Mouse (Mus musculus) cerebellum, postnatal 10 days (tissue): ENCODE measurements around the gene Zfp664.

Experiments used
- DNase-seq, 2 experiments: peaks; one replicate each; pipeline ENCODE4 v3.0.0; 2021; ENCODE audit warnings: mixed read lengths in 2 of 2

The Zfp664 gene

DNA sequence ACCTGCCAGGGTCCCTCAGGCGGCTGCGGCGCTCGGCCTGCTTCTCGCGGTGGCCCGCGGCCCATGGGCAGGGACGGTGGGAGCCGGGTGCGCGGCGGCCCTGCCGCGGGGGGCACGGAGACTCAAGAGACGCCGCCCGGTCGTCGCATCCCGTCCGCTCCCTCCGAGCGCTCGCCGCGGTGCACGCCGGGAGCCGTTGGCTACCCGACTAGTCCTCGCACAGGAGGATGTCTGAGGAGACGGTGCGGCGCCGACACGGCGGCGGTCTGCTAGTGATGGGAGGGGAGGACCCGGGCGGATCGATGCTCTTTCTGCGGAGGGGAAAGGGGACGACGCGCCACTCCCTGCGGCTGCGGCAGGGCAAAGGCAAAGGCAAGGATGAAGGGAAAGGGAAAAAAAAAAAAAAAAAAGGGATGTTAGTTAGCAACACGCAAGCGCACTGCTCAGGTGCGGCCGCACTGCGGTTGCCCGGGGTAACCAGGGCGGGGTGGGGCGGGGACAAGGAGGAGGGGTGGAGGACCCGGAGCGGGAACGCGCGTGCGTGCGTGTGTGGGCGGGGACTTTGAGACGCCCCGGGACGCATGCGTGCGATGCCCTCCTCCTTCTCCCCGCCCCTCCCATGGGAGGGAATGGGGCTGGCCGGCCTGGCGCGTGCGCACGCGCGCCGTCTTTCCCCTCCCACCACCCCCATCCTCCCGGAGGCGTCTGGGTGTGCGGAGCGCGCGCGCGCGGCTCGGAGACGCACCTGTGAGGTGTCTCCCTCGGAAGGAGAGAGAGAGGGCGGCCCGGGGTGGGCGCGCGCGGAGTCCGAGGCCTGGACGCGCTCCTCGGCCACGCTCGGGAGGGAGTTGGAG is at the start of gene Zfp664, which contains the start of gene Ccdc92:
Gene Zfp664, plus strand, starts transcription at position 679 of the 854 bp plus-strand sequence.
Gene Ccdc92, minus strand, starts transcription at position 412 of the 854 bp plus-strand sequence.
- DNase-seq = peak; percentile 99 to 100

DNA sequence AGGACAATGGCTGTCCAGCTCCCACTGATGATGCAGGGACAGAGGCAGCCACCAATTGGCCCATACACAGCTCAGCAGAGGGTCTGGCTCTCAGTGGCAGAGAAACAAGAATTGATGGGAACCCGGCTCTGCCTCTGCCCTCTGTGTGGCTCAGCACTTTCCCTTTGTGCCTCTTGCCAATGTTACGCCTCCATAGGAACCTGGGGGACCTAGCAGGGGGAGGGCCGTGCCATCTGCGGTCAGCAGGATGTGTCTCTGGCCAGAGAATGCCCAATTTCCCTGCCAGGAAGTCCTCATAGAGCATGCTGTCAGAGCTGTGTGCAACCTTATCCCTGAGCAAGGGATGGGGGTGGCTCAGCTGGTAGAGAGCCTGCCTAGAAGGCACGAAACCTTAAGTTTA is 47.7 kb upstream of the Zfp664 start:
- peak; percentile 86 to 92 for DNase-seq

DNA sequence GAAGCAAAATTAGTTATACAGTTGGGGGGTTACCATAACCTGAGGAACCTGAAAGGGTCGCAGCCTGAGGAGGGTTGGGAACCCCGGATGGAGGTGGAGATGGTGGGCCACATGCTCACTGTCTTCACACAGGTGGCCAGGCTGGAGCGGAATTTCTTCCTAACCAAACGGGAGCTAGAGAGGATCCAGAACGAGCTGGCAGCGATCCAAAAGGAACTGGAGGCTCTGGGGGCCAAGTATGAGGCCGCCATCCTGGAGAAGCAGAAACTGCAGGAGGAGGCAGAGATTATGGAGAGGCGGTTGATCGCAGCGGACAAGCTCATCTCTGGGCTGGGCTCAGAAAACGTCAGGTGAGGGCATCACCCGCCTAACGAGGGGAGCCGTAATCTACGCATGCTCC is 45.4 kb upstream of the Zfp664 start:
- DNase-seq = peak; percentile 54 to 63

DNA sequence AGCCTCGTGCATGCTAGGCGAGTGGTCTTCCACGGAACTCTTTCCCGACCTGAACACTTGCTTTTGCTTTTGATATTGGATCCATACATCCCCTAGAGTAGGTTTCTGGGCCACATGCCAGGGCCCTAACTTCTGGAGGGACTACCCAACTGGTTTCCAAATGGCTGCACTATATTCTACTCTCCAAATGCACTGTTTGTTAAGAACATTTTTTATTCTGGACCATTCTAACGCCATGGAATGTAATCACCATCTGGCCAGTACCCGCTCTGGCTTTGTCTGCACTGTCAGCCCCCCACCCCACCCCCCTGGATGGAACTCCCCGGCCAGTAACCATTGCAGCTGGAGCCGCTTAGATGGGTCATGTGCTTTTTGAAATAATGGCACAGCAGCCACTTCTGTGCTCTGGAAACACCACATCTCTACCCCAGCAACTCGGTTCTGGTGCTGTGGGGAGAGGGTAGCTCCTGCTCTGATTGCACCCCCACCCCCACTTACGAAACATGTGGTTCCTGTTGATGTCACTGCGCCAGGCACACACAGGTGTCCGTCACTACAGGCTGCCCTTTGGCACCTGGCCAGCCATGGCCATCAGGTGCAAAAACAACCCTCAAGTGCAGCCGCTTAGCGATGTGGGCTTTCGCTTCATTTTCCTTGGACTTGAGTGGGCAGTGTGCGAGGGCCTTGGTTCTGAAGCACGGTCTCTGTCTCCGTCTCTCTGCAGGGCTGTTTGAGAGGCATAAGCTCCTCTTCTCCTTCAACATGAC is 40.2 kb upstream of the Zfp664 start:
- peak; percentile 73 to 77 for DNase-seq

DNA sequence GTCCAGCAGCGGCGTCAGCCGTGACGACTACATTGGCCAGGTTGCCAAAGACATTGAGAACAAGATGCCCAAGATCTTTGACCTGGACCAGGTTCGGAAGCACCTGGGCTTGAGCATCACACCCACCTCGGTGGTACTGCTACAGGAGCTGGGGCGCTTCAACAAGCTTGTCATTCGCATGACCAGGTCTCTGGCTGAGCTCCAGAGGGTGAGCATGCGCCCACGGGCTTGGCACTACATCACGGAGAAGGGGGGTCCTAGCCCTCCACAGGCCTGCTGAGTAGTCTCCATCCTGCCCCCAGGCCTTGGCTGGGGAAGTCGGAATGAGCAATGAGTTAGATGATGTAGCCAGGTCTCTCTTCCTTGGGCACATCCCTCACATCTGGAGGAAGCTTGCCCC is 32.2 kb upstream of the Zfp664 start:
- peak; percentile 91 to 93 for DNase-seq

DNA sequence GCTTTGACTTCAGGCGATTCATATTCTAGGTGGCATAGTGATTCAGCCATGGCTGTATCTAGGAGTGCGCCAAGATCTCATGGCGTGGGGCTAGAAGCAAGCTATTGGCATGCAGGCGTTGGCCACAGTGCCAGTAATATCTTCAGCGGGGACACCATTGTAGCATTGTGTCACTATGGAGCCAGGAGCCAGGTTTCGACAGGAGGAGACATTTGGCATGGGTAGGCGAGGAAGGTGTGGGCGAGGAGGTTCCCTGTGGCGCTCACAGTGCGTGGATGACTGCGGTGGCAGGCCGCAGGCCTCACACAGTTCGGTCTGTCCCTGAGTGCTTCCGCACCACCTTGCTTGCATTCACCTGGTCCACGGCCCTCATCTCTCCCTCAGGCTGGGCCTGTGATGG is 27.3 kb upstream of the Zfp664 start:
- peak; percentile 58 to 68 for DNase-seq

DNA sequence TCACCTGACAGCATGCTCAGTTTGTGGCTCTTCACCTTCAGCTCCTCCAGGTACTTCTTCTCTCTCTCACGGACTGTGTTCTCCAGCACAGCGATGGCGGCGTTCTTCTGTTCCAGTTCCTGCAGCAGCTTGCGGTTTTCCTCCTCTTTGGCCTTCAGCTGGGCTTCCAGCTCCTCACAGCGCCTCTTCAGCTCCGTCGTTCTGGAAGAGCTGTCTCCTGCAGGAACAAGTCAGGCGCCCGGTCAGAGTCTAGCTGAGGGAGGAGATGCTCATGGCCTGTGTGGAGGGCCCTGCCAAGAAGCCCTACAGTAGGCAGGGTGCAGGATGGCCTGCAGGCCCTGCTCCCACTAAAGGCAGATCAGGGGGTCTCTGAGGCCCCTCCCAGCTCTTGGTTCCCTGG is 26.4 kb upstream of the Zfp664 start:
- peak in 1 of 2 experiments; percentile 33 for DNase-seq

DNA sequence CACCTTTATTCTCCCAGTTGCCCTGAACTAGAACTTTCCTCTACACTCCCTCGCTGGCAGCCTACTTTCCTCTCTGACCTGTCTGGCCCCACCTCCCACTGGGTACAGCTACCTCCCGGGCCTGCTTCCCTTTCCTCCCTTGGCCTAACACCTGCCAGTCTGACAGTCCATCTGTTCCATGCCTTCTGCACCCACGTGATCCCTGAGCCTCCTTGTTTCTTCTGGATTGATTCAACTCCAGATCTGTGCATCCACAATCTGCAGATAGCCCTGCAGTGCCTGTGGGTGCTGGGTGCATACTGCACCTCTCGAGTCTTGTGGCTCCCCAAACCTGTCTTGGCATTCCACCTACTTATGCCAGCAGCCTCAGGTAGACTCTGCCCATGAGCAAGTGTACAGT is 25.9 kb upstream of the Zfp664 start:
- DNase-seq = peak; percentile 74 to 81

DNA sequence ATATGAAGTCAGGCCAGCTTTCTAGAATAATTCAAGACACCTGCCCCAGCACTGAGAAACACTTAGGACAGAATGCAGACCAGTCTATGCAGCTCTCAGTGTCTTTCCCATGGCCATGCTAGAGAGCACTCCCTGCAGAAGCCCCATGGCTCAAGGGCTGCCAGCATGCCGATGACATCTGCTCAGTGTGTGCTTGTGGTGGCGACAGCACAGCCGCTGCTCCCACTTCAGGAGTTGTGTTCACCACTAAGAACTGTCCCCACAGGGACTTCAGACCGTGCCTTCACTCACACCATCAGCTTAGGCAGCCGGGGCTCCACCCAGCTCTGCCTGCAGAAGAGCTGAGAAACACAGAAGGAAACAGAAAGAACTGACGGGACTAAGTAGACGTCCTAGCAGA is 22.3 kb upstream of the Zfp664 start:
- peak; percentile 36 for DNase-seq

DNA sequence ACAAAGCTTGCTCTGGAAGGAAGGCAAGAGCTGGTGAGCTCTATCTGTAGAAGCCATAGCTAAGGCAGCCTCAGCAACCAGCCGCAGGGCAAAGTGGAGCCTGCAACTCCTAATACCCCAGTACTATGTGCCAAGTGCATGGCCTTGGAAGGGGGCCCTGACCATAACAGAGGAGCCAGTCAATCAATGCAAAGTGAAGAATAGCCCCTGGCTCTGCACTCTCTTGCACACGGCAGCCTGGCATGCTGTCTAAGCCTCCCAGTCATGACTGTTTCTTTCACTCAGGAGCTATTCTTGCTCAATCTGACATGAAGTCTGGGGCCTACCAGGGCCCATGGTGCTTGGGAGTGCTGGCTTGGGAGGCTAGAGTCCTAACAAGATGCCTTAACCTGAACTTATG is 21.8 kb upstream of the Zfp664 start:
- peak; percentile 57 to 72 for DNase-seq

DNA sequence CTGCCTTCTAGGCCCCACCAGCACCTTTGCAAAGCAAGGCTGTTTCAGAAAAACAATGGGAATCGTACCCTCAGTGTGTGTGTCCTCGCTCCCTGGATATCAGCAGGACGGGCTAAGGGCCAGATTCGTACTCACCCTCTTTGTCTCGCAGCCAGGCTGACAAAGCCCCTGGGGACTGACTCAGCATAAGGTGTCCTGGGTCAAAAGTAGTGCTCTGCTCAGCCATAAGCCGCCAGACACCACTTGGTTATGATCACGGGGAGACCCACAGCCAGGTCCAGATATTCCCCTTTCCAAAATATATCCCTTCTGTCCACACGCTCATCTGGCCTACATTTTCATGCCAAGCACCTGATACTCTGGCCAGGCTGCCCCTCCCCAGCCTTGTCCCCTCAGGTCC is 19.1 kb upstream of the Zfp664 start:
- peak; percentile 70 to 83 for DNase-seq

DNA sequence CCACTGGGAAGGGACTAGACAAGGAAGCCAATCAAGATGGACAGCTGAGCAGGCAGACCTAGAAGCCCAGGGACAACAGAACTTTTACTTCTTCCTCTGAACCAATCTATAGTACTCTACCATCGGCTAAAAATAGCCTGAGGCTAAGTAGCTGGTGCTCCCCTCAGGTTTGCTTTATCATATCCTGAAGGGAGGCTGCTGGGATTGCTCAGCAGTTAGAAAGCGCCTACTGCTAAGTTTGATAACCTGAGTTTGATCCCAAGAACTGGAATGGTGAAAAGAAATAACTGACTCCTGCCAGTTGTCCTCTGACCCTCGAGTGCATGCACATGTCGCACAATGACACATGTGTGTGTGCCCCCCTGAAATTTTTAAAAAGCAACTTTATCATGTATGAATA is 17.6 kb upstream of the Zfp664 start:
- DNase-seq = no peak

DNA sequence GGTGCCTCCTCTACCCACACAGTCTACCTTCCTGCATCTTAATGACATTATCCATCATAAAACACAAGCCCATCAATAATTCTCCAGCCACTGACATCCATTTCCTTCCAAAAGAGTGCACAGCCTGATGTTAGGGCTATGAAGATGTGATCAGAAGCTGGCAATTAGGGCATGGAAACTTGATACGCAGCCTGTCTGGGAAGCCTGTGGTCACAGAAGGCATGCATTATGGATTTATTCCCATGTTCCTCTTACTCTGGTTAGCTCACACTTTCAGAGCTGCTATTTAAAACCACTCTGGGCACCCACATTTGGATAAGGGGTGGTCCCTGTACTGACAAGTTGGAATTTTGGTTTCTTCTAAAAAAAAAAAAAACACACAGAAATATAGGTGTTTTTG is 15.5 kb upstream of the Zfp664 start:
- no peak for DNase-seq

DNA sequence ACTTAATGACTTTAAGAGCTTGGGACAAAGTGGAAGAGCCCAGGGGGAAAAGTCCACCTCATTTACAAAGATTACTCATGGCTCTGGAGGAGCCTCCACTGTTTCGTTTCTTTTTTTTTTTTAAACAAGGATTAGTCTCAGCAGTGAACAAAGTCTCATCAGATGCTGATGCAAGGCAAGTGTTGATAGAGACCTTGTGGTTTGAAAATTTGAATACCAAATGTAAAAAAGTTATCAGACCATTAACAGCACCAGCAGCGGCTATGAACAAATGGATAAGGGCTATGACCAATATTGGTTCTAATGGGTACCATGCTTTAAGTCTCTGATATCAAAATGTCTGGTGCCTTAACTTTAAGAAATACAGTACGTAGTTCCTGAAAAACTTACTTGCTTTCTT is 13.5 kb upstream of the Zfp664 start:
- DNase-seq = no peak

DNA sequence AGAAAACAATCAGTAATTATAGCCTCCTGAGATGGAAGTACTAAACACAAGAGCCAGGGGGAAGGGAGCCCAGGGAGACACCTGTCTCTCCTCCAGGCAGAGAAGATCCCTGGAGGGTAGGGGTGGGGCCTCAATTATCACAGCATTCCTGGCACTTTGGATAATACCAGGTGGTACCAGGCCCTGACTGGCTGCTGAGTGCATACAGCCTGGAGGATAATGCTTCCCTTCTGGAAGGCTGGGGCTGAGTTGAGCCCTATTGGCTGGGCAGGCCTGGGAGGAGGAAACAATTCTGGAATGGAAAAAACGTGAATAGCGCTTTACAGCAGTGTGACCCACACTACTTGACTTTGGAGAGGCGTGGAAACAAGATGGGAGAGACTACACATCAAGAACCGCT is 10.9 kb upstream of the Zfp664 start:
- no peak for DNase-seq

DNA sequence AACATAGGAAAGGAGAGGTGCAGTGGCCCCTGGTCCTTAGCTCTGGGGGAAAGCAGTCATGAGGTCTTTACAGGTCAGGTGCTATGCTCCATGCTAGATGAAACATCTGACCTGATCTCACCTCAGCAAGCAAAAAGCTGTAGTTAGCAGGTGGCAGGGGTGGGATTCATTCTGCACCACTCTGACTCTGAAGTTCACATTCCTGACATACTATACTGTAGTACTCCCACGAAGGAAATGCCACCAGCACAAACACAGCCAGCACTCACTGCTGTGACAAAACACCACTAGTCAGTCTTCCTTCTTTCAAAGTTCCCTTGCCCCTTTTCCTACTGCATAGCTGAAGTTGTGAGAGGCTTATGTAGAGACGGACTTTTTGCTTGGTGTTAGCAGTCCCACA is 10.2 kb upstream of the Zfp664 start:
- no peak for DNase-seq

DNA sequence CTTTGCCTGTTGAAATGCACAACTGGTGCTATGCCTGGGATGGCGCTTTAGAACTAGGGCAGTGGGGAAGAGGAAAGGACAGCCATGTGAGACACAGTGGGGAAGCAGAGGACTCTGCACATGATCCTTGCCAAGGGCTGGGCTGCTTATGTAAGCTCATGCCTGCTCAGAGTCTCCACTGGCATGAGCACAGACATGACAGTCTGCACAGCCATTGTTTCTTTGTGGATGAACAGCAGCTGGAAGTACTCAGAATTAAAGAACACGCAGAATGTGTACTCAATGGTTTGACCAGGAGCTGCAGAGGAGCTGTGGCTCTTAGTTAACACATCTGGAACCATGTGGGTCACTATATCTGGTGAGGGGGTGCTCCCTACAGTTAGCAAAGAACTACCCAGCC is 9.4 kb upstream of the Zfp664 start:
- DNase-seq = peak; percentile 62 to 67

DNA sequence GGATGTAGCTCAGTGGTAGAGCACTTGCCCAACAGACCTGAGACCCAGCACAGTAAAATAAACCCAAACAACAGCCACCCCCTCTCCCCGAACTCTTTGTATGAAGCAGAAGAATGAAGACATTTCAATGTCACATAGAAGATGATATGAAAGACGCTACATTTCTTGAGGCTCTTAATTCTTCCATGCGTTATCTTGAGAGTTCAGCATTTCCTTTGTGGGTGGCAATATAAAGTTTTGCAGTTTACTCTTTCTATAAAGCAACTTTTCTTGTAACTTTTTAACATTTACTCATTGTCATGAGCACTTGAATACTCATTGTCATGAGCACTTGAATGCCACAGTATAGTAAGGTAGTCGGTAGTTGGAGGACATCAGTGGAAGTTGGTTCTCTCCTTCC is 8.3 kb upstream of the Zfp664 start:
- no peak for DNase-seq

DNA sequence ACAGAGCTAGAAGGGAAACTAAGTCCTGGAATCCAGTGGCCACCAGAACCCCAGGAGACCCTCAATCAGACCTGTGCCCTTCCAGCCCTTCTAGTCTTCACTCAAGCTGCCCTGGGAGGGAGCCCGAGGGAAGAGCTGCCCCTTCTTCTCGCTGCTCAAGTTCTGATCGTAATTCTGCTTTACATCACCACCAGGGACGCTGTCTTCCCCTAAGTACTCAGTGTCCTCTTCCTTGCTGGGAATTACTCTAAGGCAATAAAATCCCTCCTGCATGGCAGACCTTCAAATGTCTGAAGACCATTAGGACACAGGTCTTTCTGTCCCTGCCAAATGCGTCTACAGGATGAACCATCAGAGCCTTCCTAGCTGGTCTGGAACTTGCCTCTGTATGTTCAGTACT is 2.5 kb upstream of the Zfp664 start:
- DNase-seq = peak; percentile 50 to 63

DNA sequence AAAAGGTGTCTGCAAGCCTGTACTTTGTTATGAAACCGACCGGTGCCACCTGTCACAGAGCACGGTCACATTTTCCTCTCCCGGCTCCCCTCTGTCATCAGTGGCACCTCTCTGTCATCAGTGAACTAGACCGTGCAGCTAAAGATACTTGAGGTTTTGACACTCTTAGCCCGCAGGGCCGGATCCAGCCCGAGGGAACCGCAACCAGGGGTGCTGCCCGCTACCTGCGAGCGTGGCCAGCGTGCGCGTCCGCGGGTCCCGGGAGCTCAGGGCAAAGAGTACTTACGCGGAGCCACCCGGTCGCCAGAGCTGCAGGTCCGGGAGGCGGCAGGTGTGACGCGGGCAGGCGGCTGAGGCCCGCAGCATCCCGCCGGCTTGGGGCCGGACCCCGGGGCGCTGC is 1.0 kb upstream of the Zfp664 start:
- peak; percentile 62 to 66 for DNase-seq

DNA sequence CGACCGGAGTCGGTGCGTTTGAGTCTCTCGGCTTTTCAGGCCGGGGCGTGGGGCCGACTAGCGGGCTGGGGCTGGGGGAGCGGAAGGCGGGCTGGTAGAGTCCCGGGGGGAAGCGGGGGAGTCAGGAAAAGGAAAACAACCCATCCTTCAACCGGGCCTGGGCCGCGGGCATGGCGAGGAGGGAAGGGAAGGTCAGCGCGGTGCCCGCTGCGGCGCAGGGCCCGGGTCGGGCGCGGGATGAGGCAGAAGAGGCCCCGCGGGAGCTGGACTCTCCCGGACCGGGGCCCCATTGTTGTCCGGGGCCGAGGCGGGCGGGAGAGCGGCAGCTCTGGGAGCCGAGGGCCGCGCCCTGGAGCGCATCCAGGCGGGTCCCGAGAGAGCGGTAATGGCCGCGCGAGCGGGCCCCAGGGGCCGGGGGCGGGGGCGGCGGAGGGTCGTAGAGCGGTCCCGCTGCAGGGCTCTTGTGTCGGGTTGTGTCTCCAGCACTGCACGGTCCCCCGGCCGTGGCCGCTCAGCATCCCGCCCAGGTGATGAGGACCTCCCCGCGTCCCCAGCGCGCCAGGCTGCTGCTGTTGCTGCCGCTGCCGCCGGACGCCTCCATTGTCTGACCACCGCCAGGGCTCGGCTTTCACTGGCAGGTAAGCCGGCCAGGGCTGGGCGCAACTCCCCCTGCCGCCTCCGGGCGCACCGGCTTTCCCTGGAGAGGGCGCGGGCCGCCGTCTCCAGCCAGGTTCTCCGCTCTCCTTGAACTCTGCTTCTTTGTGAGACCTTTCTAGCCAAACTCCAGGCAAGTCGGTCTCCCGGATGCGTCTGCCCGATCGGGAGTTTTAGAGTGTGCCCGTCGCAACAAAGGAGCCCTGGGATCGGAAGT is 615 bp downstream of the Zfp664 start:
- peak; percentile 76 to 80 for DNase-seq

DNA sequence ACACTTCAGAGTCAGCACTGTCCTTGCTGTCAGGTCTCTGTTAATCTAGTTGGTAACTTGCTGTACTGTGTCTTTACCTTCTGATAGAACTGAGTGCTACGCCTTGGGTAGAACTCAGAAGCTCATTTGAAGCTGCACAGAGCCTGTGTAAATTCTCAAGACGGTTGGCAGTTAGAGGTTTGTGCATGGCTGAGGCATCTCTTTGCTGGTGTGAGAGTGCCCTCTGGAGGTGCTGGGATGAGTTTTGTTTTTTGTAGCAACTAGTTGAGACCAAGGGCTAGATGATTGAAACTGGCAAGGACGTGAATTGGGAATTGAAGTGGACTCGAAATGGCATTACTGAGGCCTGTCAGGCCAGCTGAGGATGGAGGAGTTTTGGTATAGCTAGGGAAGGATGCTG is 6.5 kb downstream of the Zfp664 start:
- DNase-seq = peak; percentile 87 to 88

DNA sequence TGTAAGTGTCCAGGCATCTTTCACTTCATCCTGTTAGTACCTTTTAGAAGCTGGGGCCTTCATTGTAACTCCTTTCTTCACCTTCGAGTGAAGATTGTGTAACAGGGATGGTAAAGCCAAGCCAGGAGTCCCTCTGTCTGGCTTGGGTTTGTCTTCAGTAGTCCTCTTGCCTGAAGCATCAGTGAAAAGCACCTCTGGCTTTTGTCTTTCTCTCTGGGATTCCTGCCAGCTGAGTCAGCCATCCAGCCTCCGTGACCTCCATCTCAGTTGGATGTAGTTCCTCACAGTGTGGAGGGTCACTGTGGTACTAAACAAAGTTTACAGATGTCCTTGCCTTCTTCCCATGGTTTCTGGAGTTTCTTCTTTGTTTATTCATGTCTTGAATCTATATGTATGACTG is 9.5 kb downstream of the Zfp664 start:
- no peak for DNase-seq
